Mouse (Mus musculus) layer of hippocampus, postnatal 36 days (tissue): ENCODE results near the gene Hsd17b12. TPM values are rescaled to one million over a fixed set of nuclear protein-coding genes. Genes with fewer than 3 reads are reported as not detected.

Experiments used
- DNase-seq, 2 experiments: peaks; one replicate each; pipeline ENCODE4 v3.0.0; 2022
- microRNA-seq, 2 experiments: library from miRNA; unstranded; fragments of <30 nt; microRNA quantifications; one replicate each; pipeline ENCODE4 v1.2.0; 2021
- total RNA-seq, 2 experiments: library from RNA; stranded (reverse); gene quantifications; 2 replicates each; pipeline ENCODE4 v1.2.3; 2021

Hsd17b12 gene
- total RNA-seq, 2 experiments from 2014 or later: 70.5 to 71.0 TPM

- peak; percentile 85 to 86 for DNase-seq
Measured at GRCm38 (mm10) chr2:94002331-94002730, 155.4 kb downstream of the Hsd17b12 start.

DNA sequence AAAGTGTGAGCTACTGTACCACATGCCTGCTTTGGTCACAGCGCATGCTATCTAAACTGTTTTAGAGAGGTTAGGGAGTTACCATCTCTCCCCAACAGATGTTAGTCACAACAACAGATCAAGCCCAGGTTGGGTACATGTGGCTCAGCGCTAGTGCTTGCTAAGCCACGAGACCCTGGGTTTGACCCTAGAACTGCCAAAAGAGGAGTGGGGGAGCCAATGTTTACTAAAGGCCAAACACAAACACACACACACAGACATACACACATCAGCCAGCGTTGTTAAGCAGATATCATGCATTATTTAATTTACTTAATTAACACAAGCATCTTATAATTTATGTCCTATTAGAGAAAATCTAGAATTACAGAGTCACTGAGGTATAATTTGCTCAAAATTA is 155.8 kb downstream of the Hsd17b12 start:
- no peak for DNase-seq

DNA sequence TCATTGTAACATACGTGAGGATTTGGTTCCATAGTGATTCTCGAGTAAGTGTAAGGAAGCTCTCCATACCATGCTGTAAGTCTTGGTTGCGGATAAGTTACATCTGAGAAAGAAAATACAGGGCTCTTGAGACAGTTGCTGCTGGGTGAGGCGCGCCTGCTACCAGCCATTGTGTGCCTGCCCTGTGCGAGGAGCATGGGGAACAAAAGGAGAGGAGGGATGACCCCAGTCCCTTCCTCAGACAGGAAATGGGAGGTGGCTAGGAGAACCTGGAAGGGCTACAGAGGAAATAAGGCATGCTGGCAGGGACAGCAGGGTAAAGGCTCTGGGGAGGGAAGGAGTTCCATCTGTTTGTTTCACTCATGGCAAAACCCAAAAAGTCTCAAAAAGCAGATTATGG is 156.4 kb downstream of the Hsd17b12 start:
- DNase-seq: no peak

- no peak for DNase-seq
Measured at GRCm38 (mm10) chr2:93996254-93996653, 161.5 kb downstream of the Hsd17b12 start, which contains the start of gene Gm27027. Gm27027 (minus strand) TSS chr2:93996354.

DNA sequence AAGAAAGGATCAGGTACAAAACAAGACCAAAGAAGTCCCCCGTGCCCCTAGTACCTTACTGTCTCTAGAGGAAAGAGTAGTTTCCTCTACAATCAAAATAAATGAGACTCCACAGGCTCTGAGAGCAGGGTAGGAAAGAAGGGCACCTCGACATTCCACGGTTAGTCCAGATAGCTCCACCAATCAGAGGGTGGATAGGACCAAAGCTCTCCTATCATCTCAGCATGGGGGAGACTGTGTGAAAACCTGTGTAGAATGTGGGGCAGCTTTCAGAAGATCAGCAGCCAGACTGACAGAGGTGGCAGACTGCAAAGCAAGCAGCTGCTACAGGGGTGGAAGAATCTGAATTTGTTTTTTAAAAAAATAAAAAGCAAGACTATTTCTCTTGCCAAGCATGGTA is 165.0 kb downstream of the Hsd17b12 start:
- DNase-seq: no peak

DNA sequence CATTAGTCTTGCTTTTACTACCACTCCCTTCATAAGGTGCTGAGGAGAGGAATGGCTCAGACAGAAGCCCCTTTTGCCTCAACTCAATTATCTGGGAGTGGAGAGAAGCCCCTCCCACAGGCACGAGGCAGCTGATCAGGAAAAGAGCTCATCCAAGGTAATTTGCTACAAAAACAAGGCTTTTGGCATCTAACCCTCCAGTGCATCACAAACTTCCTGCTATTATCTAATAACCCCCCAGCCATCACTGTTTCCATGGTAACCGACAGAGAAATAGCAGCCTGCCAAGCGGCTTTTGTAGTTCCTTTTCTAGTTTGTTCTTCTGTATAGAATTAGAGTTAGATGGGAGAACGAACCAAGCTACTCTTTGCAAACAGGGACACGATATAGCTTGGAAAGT is 165.5 kb downstream of the Hsd17b12 start:
- peak; percentile 43 to 54 for DNase-seq

DNA sequence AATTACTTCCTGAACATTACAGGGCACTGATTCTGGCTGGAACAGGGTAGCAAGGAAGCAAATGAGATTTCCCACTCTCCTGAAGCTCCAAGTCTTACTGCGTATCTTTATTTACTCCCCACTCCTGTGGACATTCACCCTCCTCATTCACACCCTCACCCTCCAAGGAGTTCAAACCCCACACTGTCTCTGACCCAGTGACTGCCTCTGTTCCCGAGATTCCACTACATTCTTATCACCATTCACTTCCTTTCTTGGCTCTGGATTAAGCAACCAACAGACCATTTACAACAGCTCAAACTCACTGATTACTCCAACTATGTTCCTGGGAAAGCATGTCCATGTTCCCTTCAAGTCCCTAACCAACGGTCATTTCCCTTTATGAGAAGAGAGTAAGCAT is 166.4 kb downstream of the Hsd17b12 start:
- no peak for DNase-seq

DNA sequence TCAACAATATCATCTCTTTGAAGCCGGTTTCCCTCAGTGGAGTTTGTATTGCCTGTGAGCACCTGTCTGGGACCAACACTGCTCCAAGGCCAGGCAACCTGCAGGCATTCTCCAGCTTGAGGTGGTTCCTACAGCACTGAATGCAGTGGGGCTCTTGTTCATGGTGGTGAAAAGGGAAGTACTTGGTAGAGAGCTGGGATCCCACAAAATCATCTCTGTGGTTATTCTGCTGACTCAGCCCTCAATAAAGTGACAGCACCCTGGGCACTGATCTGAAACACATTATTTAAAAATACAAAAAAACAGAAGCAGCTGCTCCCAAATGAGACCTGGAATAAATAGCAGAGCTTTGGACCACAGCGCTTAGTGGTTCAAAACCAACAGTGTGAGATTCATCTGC is 169.3 kb downstream of the Hsd17b12 start:
- DNase-seq: no peak

Small RNA genes within 50 kb of the gene (microRNA-seq; reads per million reads assigned to microRNA genes)
- 0 reads per million in 2 experiments for gene Gm23630

Other genes with a start within 250 kb of the Hsd17b12 start
- gene Gm13889, start 200.8 kb downstream of the Hsd17b12 start, total RNA-seq: 10 to 100 TPM; 52.1 to 59.2 TPM
- gene Gm27027, start 161.6 kb downstream of the Hsd17b12 start, total RNA-seq: not detected
- gene Alkbh3, start 147.2 kb downstream of the Hsd17b12 start, total RNA-seq: 10 to 100 TPM; 21.5 to 29.7 TPM
- 10 to 100 TPM; 32.0 to 32.1 TPM for gene Ttc17, start 248.7 kb upstream of the Hsd17b12 start, total RNA-seq